In the genomic region with DNA sequence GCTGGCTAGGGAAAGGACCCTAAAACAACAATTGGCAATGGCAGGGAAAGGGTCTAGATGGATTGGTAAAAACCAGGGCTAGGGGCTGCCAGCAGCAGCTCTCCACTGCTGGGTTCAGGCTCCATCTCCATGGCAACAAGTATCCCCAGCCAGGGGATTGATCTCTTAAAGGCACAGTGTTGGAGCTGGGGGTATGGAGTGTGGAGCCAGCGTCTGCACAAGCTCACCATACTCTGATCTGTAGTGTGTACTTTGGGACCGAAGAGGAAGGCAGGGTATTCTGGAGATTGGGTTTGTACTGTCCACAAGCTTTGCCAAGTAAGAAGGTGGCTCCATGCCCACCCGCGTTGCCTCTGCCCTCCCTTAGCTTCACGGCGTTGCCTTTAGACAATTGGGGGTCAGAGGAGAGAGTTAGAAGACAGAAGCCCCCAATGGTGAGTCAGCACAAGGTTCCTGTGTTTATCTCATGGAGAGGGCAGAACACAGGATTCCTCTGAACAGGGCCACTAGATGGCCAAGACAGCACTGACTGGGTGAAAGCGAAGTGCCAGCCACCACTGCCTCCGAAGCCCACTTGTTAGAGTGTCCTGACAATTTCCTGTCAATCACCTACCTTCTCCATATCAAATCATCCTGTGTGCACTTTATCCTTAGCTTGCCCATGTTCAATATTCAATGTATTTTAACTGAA, we compare ENCODE assay signal across 12 mouse cellular contexts. TPM values are rescaled to one million over a fixed set of nuclear protein-coding genes. Genes with fewer than 3 reads are reported as not detected.
A peak's percentile ranks its signal among the peaks of the same experiment; 100 is the strongest.
DNase-seq lines count a peak whose midpoint lies in the region; ATAC-seq lines count a peak whose summit lies in the region.
"Had no signal": no experiment of that assay in that cellular context is flagged by ENCODE, and none has a peak within 500 bp of the region (broad histone marks: within the 10 kb centered on the region; RNA-seq: fewer than 3 reads in every experiment).

No protein-coding gene starts in this region.

- no peak overlapping the region for H3K27ac ChIP-seq in liver, embryonic 12.5 days
- H3K27ac ChIP-seq in liver, embryonic 11.5 days (ENCODE audit: low read depth, low read length): no peak overlapping the region
- H3K27ac ChIP-seq in forebrain, embryonic 13.5 days: peak overlapping the region; percentile 82
- peak overlapping the region; percentile 79 for H3K27ac ChIP-seq in midbrain, embryonic 10.5 days (replicated peaks)

- no peaks in the 10 kb centered on the region for H3K36me3 ChIP-seq in liver, embryonic 12.5 days
- no peaks in the 10 kb centered on the region for H3K36me3 ChIP-seq in liver, embryonic 11.5 days (ENCODE audit: control insufficient read depth, insufficient read depth, low read length)
- peaks cover 14% of the 10 kb centered on the region; the same call in 1 of the 2 replicates for H3K36me3 ChIP-seq in forebrain, embryonic 13.5 days (ENCODE audit: poor library complexity, severe bottlenecking)
- H3K36me3 ChIP-seq in midbrain, embryonic 10.5 days: peaks cover 25% of the 10 kb centered on the region; the same call in 1 of the 2 replicates

- H3K4me2 ChIP-seq in liver, embryonic 12.5 days: no peak overlapping the region
- H3K4me2 ChIP-seq in liver, embryonic 11.5 days: no peak overlapping the region
- peak overlapping the region; percentile 41 for H3K4me2 ChIP-seq in forebrain, embryonic 13.5 days
- H3K4me2 ChIP-seq: heart, embryonic 11.5 days had no signal

- H3K4me1 ChIP-seq in liver, embryonic 12.5 days: no peaks in the 10 kb centered on the region
- no peaks in the 10 kb centered on the region for H3K4me1 ChIP-seq in liver, embryonic 11.5 days (replicated peaks; ENCODE audit: control insufficient read depth, insufficient read depth, low read length)
- peaks cover 28% of the 10 kb centered on the region for H3K4me1 ChIP-seq in forebrain, embryonic 13.5 days
- peaks cover 56% of the 10 kb centered on the region for H3K4me1 ChIP-seq in midbrain, embryonic 10.5 days

- no peak overlapping the region for H3K9ac ChIP-seq in liver, embryonic 12.5 days
- no peak overlapping the region for H3K9ac ChIP-seq in liver, embryonic 11.5 days (ENCODE audit: low read depth, low read length)
- peak overlapping the region; percentile 36 for H3K9ac ChIP-seq in forebrain, embryonic 13.5 days

- ATAC-seq in liver, embryonic 12.5 days: 0 out of 2 replicates have a peak, but pooled peaks have one; percentile 25
- no peak for ATAC-seq in liver, embryonic 11.5 days (replicated peaks; ENCODE audit: low FRiP score)
- ATAC-seq in forebrain, embryonic 13.5 days: peak; percentile 93
- ATAC-seq: Patski had no signal

- H3K9me3 ChIP-seq in liver, embryonic 12.5 days (replicated peaks): no peaks in the 10 kb centered on the region
- H3K9me3 ChIP-seq in liver, embryonic 11.5 days (ENCODE audit: control insufficient read depth, low read length): no peaks in the 10 kb centered on the region
- H3K9me3 ChIP-seq in forebrain, embryonic 13.5 days (replicated peaks): no peaks in the 10 kb centered on the region
- H3K9me3 ChIP-seq in midbrain, embryonic 10.5 days (replicated peaks): no peaks in the 10 kb centered on the region

- WGBS in liver, embryonic 12.5 days (ENCODE audit: insufficient replicate concordance): 68% methylated on average over 8 of the region's 8 CpGs
- WGBS in liver, embryonic 11.5 days: 82% methylated on average over 8 of the region's 8 CpGs
- 38% methylated on average over 8 of the region's 8 CpGs for WGBS in forebrain, embryonic 13.5 days
- WGBS in midbrain, embryonic 10.5 days: 52% methylated on average over 8 of the region's 8 CpGs

- no peak overlapping the region for H3K4me3 ChIP-seq in liver, embryonic 12.5 days
- no peak overlapping the region for H3K4me3 ChIP-seq in liver, embryonic 11.5 days (ENCODE audit: low read depth, low read length)
- no peak overlapping the region for H3K4me3 ChIP-seq in forebrain, embryonic 13.5 days
- H3K4me3 ChIP-seq in midbrain, embryonic 10.5 days: peak overlapping the region; percentile 33; the same call in 1 of the 2 replicates

- H3K27me3 ChIP-seq in liver, embryonic 12.5 days (replicated peaks): peaks cover 7% of the 10 kb centered on the region; the same call in 1 of the 2 replicates
- no peaks in the 10 kb centered on the region for H3K27me3 ChIP-seq in liver, embryonic 11.5 days (replicated peaks; ENCODE audit: control insufficient read depth, insufficient read depth, low read length)
- no peaks in the 10 kb centered on the region for H3K27me3 ChIP-seq in forebrain, embryonic 13.5 days
- H3K27me3 ChIP-seq in midbrain, embryonic 10.5 days (ENCODE audit: low read depth, poor library complexity, severe bottlenecking): peaks cover 34% of the 10 kb centered on the region
- H3K27me3 ChIP-seq: Patski had no signal

- DNase-seq in liver, embryonic 11.5 days (ENCODE audit: low spot score): no peak
- DNase-seq in midbrain, embryonic 10.5 days (ENCODE audit: low spot score): peak; percentile 70
- peak; percentile 69 for DNase-seq in retina, embryonic 14.5 days (ENCODE audit: low spot score)
- no peak for DNase-seq in ovary, postnatal 10 days (ENCODE audit: low spot score)
- DNase-seq in ovary, postnatal 36 days (ENCODE audit: low spot score): no peak
- DNase-seq in cerebellum, postnatal 36 days: no peak
- DNase-seq: cerebellum, postnatal 25 days; lung, postnatal 36 days had no signal

RNA-seq across cellular contexts. Expression of a gene that starts 34.4 kb away (rescaled TPM):
- polyA plus RNA-seq in liver, embryonic 12.5 days (2016; fragmentation: Nextera tagmentation; extraction: Ambion mirVana): 24.7 and 24.8 TPM in 2 replicates
- polyA plus RNA-seq in liver, embryonic 11.5 days (2014; fragmentation: Nextera tagmentation; extraction: Ambion mirVana): 38.0 and 39.7 TPM in 2 replicates
- 48.1 and 54.3 TPM in 2 replicates for polyA plus RNA-seq in forebrain, embryonic 13.5 days (2015; fragmentation: Nextera tagmentation; extraction: Ambion mirVana)
- 45.2 and 49.5 TPM in 2 replicates for polyA plus RNA-seq in midbrain, embryonic 10.5 days (2016; fragmentation: Nextera tagmentation; extraction: Ambion mirVana)

RNA-seq across cellular contexts. Expression of a gene that starts 34.5 kb away (rescaled TPM):
- 45.9 and 49.2 TPM in 2 replicates for polyA plus RNA-seq in liver, embryonic 12.5 days (2016; fragmentation: Nextera tagmentation; extraction: Ambion mirVana)
- polyA plus RNA-seq in liver, embryonic 11.5 days (2014; fragmentation: Nextera tagmentation; extraction: Ambion mirVana): 60.0 and 70.0 TPM in 2 replicates
- 108 TPM in 2 replicates for polyA plus RNA-seq in forebrain, embryonic 13.5 days (2015; fragmentation: Nextera tagmentation; extraction: Ambion mirVana)
- polyA plus RNA-seq in midbrain, embryonic 10.5 days (2016; fragmentation: Nextera tagmentation; extraction: Ambion mirVana): 91.8 and 98.8 TPM in 2 replicates

RNA-seq across cellular contexts. Expression of a gene that starts 34.5 kb away (rescaled TPM):
- 3.3 and 3.9 TPM in 2 replicates for polyA plus RNA-seq in liver, embryonic 12.5 days (2016; fragmentation: Nextera tagmentation; extraction: Ambion mirVana)
- 7.8 and 8.4 TPM in 2 replicates for polyA plus RNA-seq in liver, embryonic 11.5 days (2014; fragmentation: Nextera tagmentation; extraction: Ambion mirVana)
- 14.3 and 18.6 TPM in 2 replicates for polyA plus RNA-seq in forebrain, embryonic 13.5 days (2015; fragmentation: Nextera tagmentation; extraction: Ambion mirVana)
- 13.6 and 17.6 TPM in 2 replicates for polyA plus RNA-seq in midbrain, embryonic 10.5 days (2016; fragmentation: Nextera tagmentation; extraction: Ambion mirVana)

Comparison
In these comparisons a context has a peak if more than half of its experiments do, and no peak if none do; other contexts are left out.
1. H3K27ac ChIP-seq: peak in forebrain, embryonic 13.5 days (single experiment) and midbrain, embryonic 10.5 days (single experiment); none in liver, embryonic 12.5 days (single experiment) and liver, embryonic 11.5 days (single experiment).
2. DNase-seq: peak in midbrain, embryonic 10.5 days (single experiment) and retina, embryonic 14.5 days (single experiment); none in liver, embryonic 11.5 days (single experiment), ovary, postnatal 10 days (single experiment), ovary, postnatal 36 days (single experiment) and cerebellum, postnatal 36 days (0 of 2).